Mouse (Mus musculus): ENCODE results near the gene Eef1g.

GRCm38 (mm10) chr19:9027795-9028194 is 61.0 kb downstream of the Eef1g start:
- TF ChIP-seq CTCF (IDR thresholded peaks at IDR 0.05; ENCODE audit: low read depth, low read length) (no peak), GATA1 (IDR thresholded peaks at IDR 0.05; ENCODE audit: borderline replicate concordance, low read length) (no peak), POLR2AphosphoS5 (IDR thresholded peaks at IDR 0.05; ENCODE audit: insufficient replicate concordance, low read depth, low read length) (no peak), GATA2 (IDR thresholded peaks at IDR 0.05; ENCODE audit: borderline replicate concordance, low read depth, low read length) (no peak), TAL1 (conservative IDR thresholded peaks at IDR 0.05; ENCODE audit: low read depth, low read length) (no peak)
